Mouse (Mus musculus) thymus, adult 2 months (tissue): ENCODE measurements around the gene Gstm3.

Source experiments
- CTCF ChIP-seq: fragments of 200-500 bp; IDR thresholded peaks from 2 replicates; pipeline ENCODE4 v1.5.1; 2012; ENCODE audit warnings: mild to moderate bottlenecking, control low read depth, low read length, moderate library complexity, borderline replicate concordance; ENCODE audit not compliant: control insufficient read depth, poor library complexity, insufficient read depth; ENCODE audit errors: extremely low read depth
- POLR2A ChIP-seq: fragments of 200-500 bp; IDR thresholded peaks from 2 replicates; pipeline ENCODE4 v1.6.1; 2012; ENCODE audit warnings: mild to moderate bottlenecking, low read length, control low read depth, moderate library complexity; ENCODE audit not compliant: control insufficient read depth, poor library complexity, insufficient read depth; ENCODE audit errors: extremely low read depth

DNA sequence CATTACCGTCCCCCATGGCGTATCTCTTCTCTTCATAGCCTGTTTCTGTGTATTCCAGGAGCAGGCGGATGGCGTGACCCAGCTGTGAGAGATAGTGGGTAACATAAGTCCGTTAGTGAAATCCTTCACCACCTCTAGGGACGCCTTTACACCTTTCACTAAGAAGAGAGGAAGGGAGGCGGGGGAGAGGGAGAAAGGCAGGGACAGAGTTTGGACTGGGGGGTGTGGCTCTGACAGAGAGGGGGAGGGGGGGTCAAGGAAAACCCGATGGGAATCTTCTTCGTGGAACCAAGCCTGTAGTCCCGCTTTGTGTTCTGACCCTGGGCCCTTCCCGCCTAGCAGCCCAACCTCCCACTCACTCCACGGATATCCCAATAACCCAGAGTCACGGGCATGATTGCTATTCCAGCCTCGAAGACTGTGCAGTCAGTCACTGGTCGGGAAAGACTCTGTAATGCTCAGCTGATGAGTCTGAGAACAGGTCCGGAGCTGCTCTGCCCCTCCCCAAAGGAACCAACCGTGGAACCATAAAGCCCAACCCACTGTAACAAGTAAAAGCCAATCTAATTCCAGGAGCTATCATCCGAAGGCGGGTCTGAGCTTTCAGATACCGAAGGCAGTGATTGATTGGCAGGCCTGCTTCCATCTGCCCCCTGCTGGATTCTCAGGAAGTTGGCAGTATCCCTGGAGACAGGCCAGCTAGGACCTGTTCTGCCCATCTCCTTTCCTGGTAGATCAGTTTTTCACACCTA, 25.7 kb downstream of the Gstm3 start, which contains the start of gene Gstm6:
- TF ChIP-seq CTCF = no peak
- no peak for TF ChIP-seq POLR2A
